Mouse (Mus musculus): ENCODE measurements around the gene Il7r.

Gene Il7r

GRCm38 (mm10) chr15:9472167-9472566 is 57.8 kb downstream of the Il7r start:
- DNase-seq (ENCODE audit: low spot score), result no peak

GRCm38 (mm10) chr15:9471053-9471685 is 58.8 kb downstream of the Il7r start:
- no peak for DNase-seq (ENCODE audit: low spot score)

- no peak for DNase-seq (ENCODE audit: low spot score)
Measured at GRCm38 (mm10) chr15:9464039-9464438, 65.9 kb downstream of the Il7r start.

DNA sequence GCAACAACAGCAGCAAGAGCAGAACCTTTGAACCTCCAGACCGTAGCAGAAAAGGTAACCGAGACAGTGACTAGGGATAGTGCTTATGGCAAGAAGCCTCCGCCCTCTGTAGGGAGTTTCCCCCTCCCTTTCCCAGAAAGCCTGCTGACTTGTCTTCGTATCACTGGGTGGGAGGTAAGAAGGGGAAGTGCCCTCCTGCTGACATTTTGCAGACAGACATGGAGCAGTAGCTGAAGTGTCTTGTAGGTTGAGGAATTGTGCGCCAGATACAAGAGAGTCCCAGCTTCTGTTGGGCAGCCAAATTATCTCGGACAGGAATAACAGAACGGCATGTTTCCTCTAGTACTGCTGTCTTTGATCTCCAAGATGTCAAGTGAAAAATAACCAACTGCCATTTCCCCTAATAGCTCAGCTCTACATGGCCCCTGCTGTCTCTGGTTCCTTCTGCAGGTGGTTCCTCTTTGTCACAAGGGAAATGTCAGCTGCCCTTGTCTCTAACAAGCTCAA is 66.4 kb downstream of the Il7r start:
- no peak for DNase-seq (ENCODE audit: low spot score)

Measured in testis, postnatal 14 days (tissue).